Mouse (Mus musculus): ENCODE measurements around the gene Vax1. TPM values are rescaled to one million over a fixed set of nuclear protein-coding genes. Genes with fewer than 3 reads are reported as not detected.

Vax1 gene
- total and polyA plus RNA-seq, 2 experiments: not detected

DNA sequence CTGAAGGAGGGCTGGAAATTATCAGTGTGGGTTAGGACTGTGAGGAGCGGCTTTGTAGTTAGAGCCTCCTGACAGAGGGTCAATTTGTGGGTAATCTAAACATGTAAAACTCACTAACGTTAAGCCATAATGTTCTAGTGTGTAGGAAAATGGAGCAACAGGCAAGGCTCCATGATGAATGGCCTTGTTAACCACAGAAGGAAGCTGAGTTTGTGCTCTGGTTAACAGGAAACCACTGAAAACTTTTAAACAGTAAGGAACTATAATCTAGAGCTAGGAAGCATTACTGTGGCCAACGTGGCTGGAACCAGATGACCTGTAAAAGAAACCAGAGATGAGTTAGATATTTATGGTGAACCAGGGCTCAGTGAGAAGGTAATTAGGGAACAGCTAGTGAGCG is 13.2 kb downstream of the Vax1 start:
- Histone ChIP-seq H3K79me2 (ENCODE audit: control insufficient read depth, insufficient read depth, low read length) (no peaks in the 10 kb centered on the region), H3K4me1 (ENCODE audit: control insufficient read depth, insufficient read depth, low read length) (no peaks in the 10 kb centered on the region), H3K9ac (ENCODE audit: low read depth, low read length) (no peak overlapping the region), H3K27me3 (ENCODE audit: control insufficient read depth, insufficient read depth, low read length) (peaks cover 3% of the 10 kb centered on the region; the same call in 1 of the 2 replicates), H3K27ac (replicated peaks; ENCODE audit: insufficient read depth, low read depth, low read length) (no peak overlapping the region), H3K36me3 (ENCODE audit: control insufficient read depth, insufficient read depth, low read length) (no peaks in the 10 kb centered on the region), H3K4me3 (ENCODE audit: insufficient read depth, low read depth, low read length) (no peak overlapping the region)
- no peak for DNase-seq (ENCODE audit: extremely low read depth, low read depth, low spot score)
- no peak for TF ChIP-seq CTCF (IDR thresholded peaks at IDR 0.05; ENCODE audit: low read depth, low read length)
- TF ChIP-seq POLR2A (IDR thresholded peaks at IDR 0.05; ENCODE audit: extremely low read depth, insufficient read depth, low read length): no peak
- 64% methylated on average over 4 of the region's 4 CpGs for WGBS

DNA sequence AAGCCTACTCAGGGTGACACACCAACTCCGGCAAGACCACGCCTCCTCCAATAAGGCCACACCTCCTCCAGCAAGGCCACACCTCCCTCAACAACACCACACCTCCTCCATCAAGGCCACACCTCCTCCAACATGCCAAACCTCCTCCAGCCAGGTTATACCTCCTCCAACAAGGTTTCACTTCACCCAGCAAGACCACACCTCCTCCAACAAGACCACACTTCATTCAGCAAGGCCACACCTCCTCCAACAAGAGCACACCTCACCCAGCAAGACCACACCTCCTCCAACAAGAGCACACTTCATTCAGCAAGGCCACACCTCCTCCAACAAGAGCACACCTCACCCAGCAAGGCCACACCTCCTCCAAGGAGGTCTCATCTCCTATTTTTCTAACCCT is 15.7 kb downstream of the Vax1 start:
- H3K4me3 ChIP-seq (ENCODE audit: insufficient read depth, low read depth, low read length): no peak overlapping the region
- no peak for DNase-seq (ENCODE audit: extremely low read depth, low read depth, low spot score)
- H3K36me3 ChIP-seq (ENCODE audit: control insufficient read depth, insufficient read depth, low read length): no peaks in the 10 kb centered on the region
- no peak overlapping the region for H3K9ac ChIP-seq (ENCODE audit: low read depth, low read length)
- H3K27me3 ChIP-seq (ENCODE audit: control insufficient read depth, insufficient read depth, low read length): peaks cover 3% of the 10 kb centered on the region; the same call in 1 of the 2 replicates
- no peak overlapping the region for H3K27ac ChIP-seq (replicated peaks; ENCODE audit: insufficient read depth, low read depth, low read length)
- no peaks in the 10 kb centered on the region for H3K4me1 ChIP-seq (ENCODE audit: control insufficient read depth, insufficient read depth, low read length)
- no peak for TF ChIP-seq POLR2A (IDR thresholded peaks at IDR 0.05; ENCODE audit: extremely low read depth, insufficient read depth, low read length)
- no peak for TF ChIP-seq CTCF (IDR thresholded peaks at IDR 0.05; ENCODE audit: low read depth, low read length)
- 85% methylated on average over 2 of the region's 2 CpGs for WGBS
- H3K79me2 ChIP-seq (ENCODE audit: control insufficient read depth, insufficient read depth, low read length): no peaks in the 10 kb centered on the region

- no peaks in the 10 kb centered on the region for H3K4me1 ChIP-seq (ENCODE audit: control insufficient read depth, insufficient read depth, low read length)
- no peaks in the 10 kb centered on the region for H3K79me2 ChIP-seq (ENCODE audit: control insufficient read depth, insufficient read depth, low read length)
- TF ChIP-seq CTCF (IDR thresholded peaks at IDR 0.05; ENCODE audit: low read depth, low read length) (no peak), POLR2A (IDR thresholded peaks at IDR 0.05; ENCODE audit: extremely low read depth, insufficient read depth, low read length) (no peak)
- no peaks in the 10 kb centered on the region for H3K36me3 ChIP-seq (ENCODE audit: control insufficient read depth, insufficient read depth, low read length)
- WGBS: 64% methylated on average over 9 of the region's 9 CpGs
- DNase-seq (ENCODE audit: extremely low read depth, low read depth, low spot score): no peak
- H3K27me3 ChIP-seq (ENCODE audit: control insufficient read depth, insufficient read depth, low read length): no peaks in the 10 kb centered on the region
- no peak overlapping the region for H3K9ac ChIP-seq (ENCODE audit: low read depth, low read length)
- H3K4me3 ChIP-seq (ENCODE audit: insufficient read depth, low read depth, low read length): no peak overlapping the region
- no peak overlapping the region for H3K27ac ChIP-seq (replicated peaks; ENCODE audit: insufficient read depth, low read depth, low read length)
These were observed 24.2 kb downstream of the Vax1 start for GRCm38 (mm10) chr19:59145492-59146140.

DNA sequence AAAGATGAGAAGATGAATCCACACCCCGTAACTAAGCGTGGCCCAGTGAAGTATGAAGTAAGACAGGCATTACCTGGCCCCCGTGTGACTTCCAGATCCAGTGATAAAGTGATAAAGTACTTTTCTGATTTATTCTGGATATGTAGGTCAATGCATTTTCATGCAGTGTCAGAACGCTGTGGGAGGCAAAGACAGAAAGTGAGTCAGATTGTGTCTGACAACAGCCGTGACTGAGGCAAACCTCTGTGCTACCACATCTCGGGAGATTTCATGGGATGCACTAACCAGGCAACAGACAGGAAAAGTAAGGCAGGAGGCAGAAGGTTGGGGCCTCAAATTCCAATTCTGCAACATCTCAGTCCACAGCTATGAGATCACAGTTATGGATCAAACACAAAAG is 24.8 kb downstream of the Vax1 start:
- TF ChIP-seq CTCF (IDR thresholded peaks at IDR 0.05; ENCODE audit: low read depth, low read length): no peak
- no peak for TF ChIP-seq POLR2A (IDR thresholded peaks at IDR 0.05; ENCODE audit: extremely low read depth, insufficient read depth, low read length)
- H3K4me3 ChIP-seq (ENCODE audit: insufficient read depth, low read depth, low read length): no peak overlapping the region
- DNase-seq (ENCODE audit: extremely low read depth, low read depth, low spot score): no peak
- no peaks in the 10 kb centered on the region for H3K36me3 ChIP-seq (ENCODE audit: control insufficient read depth, insufficient read depth, low read length)
- no peaks in the 10 kb centered on the region for H3K4me1 ChIP-seq (ENCODE audit: control insufficient read depth, insufficient read depth, low read length)
- H3K27me3 ChIP-seq (ENCODE audit: control insufficient read depth, insufficient read depth, low read length): no peaks in the 10 kb centered on the region
- H3K27ac ChIP-seq (replicated peaks; ENCODE audit: insufficient read depth, low read depth, low read length): no peak overlapping the region
- H3K9ac ChIP-seq (ENCODE audit: low read depth, low read length): no peak overlapping the region
- 77% methylated on average over 6 of the region's 6 CpGs for WGBS
- no peaks in the 10 kb centered on the region for H3K79me2 ChIP-seq (ENCODE audit: control insufficient read depth, insufficient read depth, low read length)

GRCm38 (mm10) chr19:59142206-59142605 is 27.6 kb downstream of the Vax1 start:
- no peak overlapping the region for H3K9ac ChIP-seq (ENCODE audit: low read depth, low read length)
- H3K4me1 ChIP-seq (ENCODE audit: control insufficient read depth, insufficient read depth, low read length): no peaks in the 10 kb centered on the region
- no peak overlapping the region for H3K4me3 ChIP-seq (ENCODE audit: insufficient read depth, low read depth, low read length)
- no peaks in the 10 kb centered on the region for H3K79me2 ChIP-seq (ENCODE audit: control insufficient read depth, insufficient read depth, low read length)
- WGBS: 72% methylated on average over 4 of the region's 4 CpGs
- no peaks in the 10 kb centered on the region for H3K27me3 ChIP-seq (ENCODE audit: control insufficient read depth, insufficient read depth, low read length)
- no peak overlapping the region for H3K27ac ChIP-seq (replicated peaks; ENCODE audit: insufficient read depth, low read depth, low read length)
- H3K36me3 ChIP-seq (ENCODE audit: control insufficient read depth, insufficient read depth, low read length): no peaks in the 10 kb centered on the region
- TF ChIP-seq POLR2A (IDR thresholded peaks at IDR 0.05; ENCODE audit: extremely low read depth, insufficient read depth, low read length): no peak
- TF ChIP-seq CTCF (IDR thresholded peaks at IDR 0.05; ENCODE audit: low read depth, low read length): no peak
- no peak for DNase-seq (ENCODE audit: extremely low read depth, low read depth, low spot score)

GRCm38 (mm10) chr19:59135387-59135786 is 34.5 kb downstream of the Vax1 start:
- no peaks in the 10 kb centered on the region for H3K79me2 ChIP-seq (ENCODE audit: control insufficient read depth, insufficient read depth, low read length)
- H3K27me3 ChIP-seq (ENCODE audit: control insufficient read depth, insufficient read depth, low read length): no peaks in the 10 kb centered on the region
- 75% methylated on average over 8 of the region's 8 CpGs for WGBS
- H3K4me1 ChIP-seq (ENCODE audit: control insufficient read depth, insufficient read depth, low read length): no peaks in the 10 kb centered on the region
- no peak overlapping the region for H3K9ac ChIP-seq (ENCODE audit: low read depth, low read length)
- H3K4me3 ChIP-seq (ENCODE audit: insufficient read depth, low read depth, low read length): no peak overlapping the region
- H3K27ac ChIP-seq (replicated peaks; ENCODE audit: insufficient read depth, low read depth, low read length): no peak overlapping the region
- TF ChIP-seq CTCF (IDR thresholded peaks at IDR 0.05; ENCODE audit: low read depth, low read length) (no peak), POLR2A (IDR thresholded peaks at IDR 0.05; ENCODE audit: extremely low read depth, insufficient read depth, low read length) (no peak)
- no peak for DNase-seq (ENCODE audit: extremely low read depth, low read depth, low spot score)
- no peaks in the 10 kb centered on the region for H3K36me3 ChIP-seq (ENCODE audit: control insufficient read depth, insufficient read depth, low read length)

Measured in liver, adult 2 months (tissue).